Mouse (Mus musculus) MEL (cell line): ENCODE results near the gene Hoxc4. TPM values are rescaled to one million over a fixed set of nuclear protein-coding genes. Genes with fewer than 3 reads are reported as not detected.
A peak's percentile ranks its signal among the peaks of the same experiment; 100 is the strongest.

ENCODE experiments used
- DNase-seq: peaks from one replicate; pipeline ENCODE4 v3.0.0; 2011; ENCODE audit warnings: low read depth, low spot score
- H3K27ac ChIP-seq: 2 replicates; pipeline ENCODE4 v1.5.1; 2012; ENCODE audit warnings: low read depth, mild to moderate bottlenecking, control low read depth, low read length, moderate library complexity; ENCODE audit not compliant: control insufficient read depth
- H3K27me3 ChIP-seq, 2 experiments: fragments of 150-350 bp in 1 of 2; sonication (generic) in 1 of 2; 2 replicates each; pipeline ENCODE4 v1.6.1; 2012; ENCODE audit warnings: low read length in 2 of 2, mild to moderate bottlenecking in 2 of 2, improper control_type of control experiment in 1 of 2, moderate library complexity in 1 of 2; ENCODE audit not compliant: insufficient read depth in 2 of 2, control insufficient read depth in 1 of 2
- H3K36me3 ChIP-seq, 2 experiments: 2 replicates each; pipeline ENCODE4 v1.6.1; 2012 to 2014; ENCODE audit warnings: low read length in 2 of 2, improper control_type of control experiment in 1 of 2, inconsistent platforms in 1 of 2, mild to moderate bottlenecking in 1 of 2; ENCODE audit not compliant: insufficient read depth in 2 of 2, control insufficient read depth in 1 of 2
- H3K4me1 ChIP-seq, 2 experiments: fragments of 150-350 bp in 1 of 2; sonication (generic) in 1 of 2; 2 replicates each; pipeline ENCODE4 v1.6.1; 2012; ENCODE audit warnings: low read length in 2 of 2, improper control_type of control experiment in 1 of 2, mild to moderate bottlenecking in 1 of 2; ENCODE audit not compliant: insufficient read depth in 2 of 2, control insufficient read depth in 1 of 2
- H3K4me3 ChIP-seq, 2 experiments: fragments of 150-350 bp in 1 of 2; sonication (generic) in 1 of 2; 2 replicates each; pipeline ENCODE4 v1.5.1; 2012; ENCODE audit warnings: low read depth in 2 of 2, low read length in 2 of 2, mild to moderate bottlenecking in 2 of 2, moderate library complexity in 2 of 2, control low read depth in 1 of 2, improper control_type of control experiment in 1 of 2; ENCODE audit not compliant: control insufficient read depth in 1 of 2, insufficient read depth in 1 of 2
- H3K79me2 ChIP-seq: 2 replicates; pipeline ENCODE4 v1.6.1; 2012; ENCODE audit warnings: mild to moderate bottlenecking, low read length, moderate library complexity; ENCODE audit not compliant: control insufficient read depth, poor library complexity, insufficient read depth
- H3K9ac ChIP-seq: 2 replicates; pipeline ENCODE4 v1.6.1; 2012; ENCODE audit warnings: low read depth, mild to moderate bottlenecking, control low read depth, low read length, moderate library complexity; ENCODE audit not compliant: control insufficient read depth, poor library complexity, severe bottlenecking
- H3K9me3 ChIP-seq: fragments of 150-350 bp; sonication (generic); replicated peaks from 2 replicates; pipeline ENCODE4 v1.6.1; 2012; ENCODE audit warnings: mild to moderate bottlenecking, low read length, improper control_type of control experiment, moderate library complexity; ENCODE audit not compliant: insufficient read depth
- CHD2 ChIP-seq: IDR thresholded peaks from 2 replicates; pipeline ENCODE4 v1.6.1; 2011; ENCODE audit warnings: low read length, improper control_type of control experiment
- CTCF ChIP-seq, 3 experiments: IDR thresholded peaks in 2 of 3; conservative IDR thresholded peaks in 1 of 3; 2 replicates each; pipeline ENCODE4 v1.5.1; 2011 to 2012; ENCODE audit warnings: low read length in 3 of 3, low read depth in 2 of 3, mild to moderate bottlenecking in 2 of 3, improper control_type of control experiment in 1 of 3, inconsistent platforms in 1 of 3, mixed read lengths in 1 of 3, moderate library complexity in 1 of 3; ENCODE audit not compliant: control insufficient read depth in 1 of 3, insufficient read depth in 1 of 3, poor library complexity in 1 of 3, severe bottlenecking in 1 of 3
- ELF1 ChIP-seq: IDR thresholded peaks from 2 replicates; pipeline ENCODE4 v1.6.1; 2014; ENCODE audit warnings: low read depth, mild to moderate bottlenecking, inconsistent platforms, low read length, improper control_type of control experiment, moderate library complexity
- EP300 ChIP-seq, 2 experiments: IDR thresholded peaks; 2 replicates each; pipeline ENCODE4 v1.6.1; 2011; ENCODE audit warnings: improper control_type of control experiment in 2 of 2, low read length in 2 of 2, low read depth in 1 of 2, mild to moderate bottlenecking in 1 of 2
- ETS1 ChIP-seq: IDR thresholded peaks from 2 replicates; pipeline ENCODE4 v1.6.1; 2012; ENCODE audit warnings: low read depth, mild to moderate bottlenecking, inconsistent platforms, low read length, improper control_type of control experiment, moderate library complexity
- GABPA ChIP-seq: IDR thresholded peaks from 2 replicates; pipeline ENCODE4 v1.6.1; 2012; ENCODE audit warnings: low read depth, mild to moderate bottlenecking, inconsistent platforms, low read length, improper control_type of control experiment, moderate library complexity
- GATA1 ChIP-seq: IDR thresholded peaks from 2 replicates; pipeline ENCODE4 v1.6.1; 2011; ENCODE audit warnings: low read depth, low read length, improper control_type of control experiment
- HCFC1 ChIP-seq: IDR thresholded peaks from 2 replicates; pipeline ENCODE4 v1.6.1; 2012; ENCODE audit warnings: low read depth, mild to moderate bottlenecking, inconsistent platforms, low read length, improper control_type of control experiment, moderate library complexity
- JUND ChIP-seq: IDR thresholded peaks from 2 replicates; pipeline ENCODE4 v1.6.1; 2011; ENCODE audit warnings: low read depth, mild to moderate bottlenecking, improper control_type of control experiment, low read length
- KAT2A ChIP-seq: conservative IDR thresholded peaks from 2 replicates; pipeline ENCODE4 v1.6.1; 2012; ENCODE audit warnings: low read depth, low read length, improper control_type of control experiment, inconsistent platforms
- MAFK ChIP-seq: IDR thresholded peaks from 2 replicates; pipeline ENCODE4 v1.6.1; 2011; ENCODE audit warnings: low read depth, mild to moderate bottlenecking, low read length, improper control_type of control experiment, borderline replicate concordance
- MAX ChIP-seq: IDR thresholded peaks from 2 replicates; pipeline ENCODE4 v1.6.1; 2011; ENCODE audit warnings: low read length, improper control_type of control experiment
- MAZ ChIP-seq: IDR thresholded peaks from 2 replicates; pipeline ENCODE4 v1.6.1; 2012; ENCODE audit warnings: low read depth, mild to moderate bottlenecking, inconsistent platforms, low read length, improper control_type of control experiment
- MEF2A ChIP-seq: IDR thresholded peaks from 2 replicates; pipeline ENCODE4 v1.6.1; 2014; ENCODE audit warnings: low read depth, mild to moderate bottlenecking, inconsistent platforms, low read length, improper control_type of control experiment; ENCODE audit not compliant: poor library complexity, insufficient replicate concordance, severe bottlenecking; ENCODE audit errors: extremely low read depth
- MXI1 ChIP-seq: IDR thresholded peaks from 2 replicates; pipeline ENCODE4 v1.6.1; 2011; ENCODE audit warnings: mild to moderate bottlenecking, low read depth, low read length, improper control_type of control experiment
- MYB ChIP-seq: IDR thresholded peaks from 2 replicates; pipeline ENCODE4 v1.6.1; 2011; ENCODE audit warnings: mild to moderate bottlenecking, low read depth, low read length, improper control_type of control experiment
- MYC ChIP-seq: IDR thresholded peaks from 2 replicates; pipeline ENCODE4 v1.6.1; 2011; ENCODE audit warnings: low read depth, mild to moderate bottlenecking, low read length, improper control_type of control experiment, moderate library complexity
- NELFE ChIP-seq: IDR thresholded peaks from 2 replicates; pipeline ENCODE4 v1.6.1; 2011; ENCODE audit warnings: low read depth, low read length, improper control_type of control experiment
- NRF1 ChIP-seq: IDR thresholded peaks from 2 replicates; pipeline ENCODE4 v1.6.1; 2014; ENCODE audit warnings: low read depth, mild to moderate bottlenecking, inconsistent platforms, low read length, improper control_type of control experiment, moderate library complexity; ENCODE audit not compliant: poor library complexity, insufficient read depth, severe bottlenecking
- POLR2A ChIP-seq, 2 experiments: IDR thresholded peaks; 2 replicates each; pipeline ENCODE4 v1.6.1; 2011 to 2012; ENCODE audit warnings: low read length in 2 of 2, mild to moderate bottlenecking in 2 of 2, control low read depth in 1 of 2, improper control_type of control experiment in 1 of 2, low read depth in 1 of 2, moderate library complexity in 1 of 2; ENCODE audit not compliant: control insufficient read depth in 1 of 2, insufficient read depth in 1 of 2, poor library complexity in 1 of 2
- POLR2AphosphoS2 ChIP-seq: IDR thresholded peaks from 2 replicates; pipeline ENCODE4 v1.6.1; 2011; ENCODE audit warnings: low read length, improper control_type of control experiment
- RCOR1 ChIP-seq: IDR thresholded peaks from 2 replicates; pipeline ENCODE4 v1.6.1; 2012; ENCODE audit warnings: low read depth, mild to moderate bottlenecking, inconsistent platforms, low read length, improper control_type of control experiment
- SIN3A ChIP-seq: IDR thresholded peaks from 2 replicates; pipeline ENCODE4 v1.6.1; 2012; ENCODE audit warnings: low read length, improper control_type of control experiment, inconsistent platforms
- TBP ChIP-seq: IDR thresholded peaks from 2 replicates; pipeline ENCODE4 v1.8.0; 2011; ENCODE audit warnings: low read depth, low read length, improper control_type of control experiment
- UBTF ChIP-seq: IDR thresholded peaks from 2 replicates; pipeline ENCODE4 v1.6.1; 2012; ENCODE audit warnings: low read depth, mild to moderate bottlenecking, inconsistent platforms, low read length, improper control_type of control experiment, moderate library complexity, borderline replicate concordance; ENCODE audit not compliant: insufficient read depth
- USF1 ChIP-seq: IDR thresholded peaks from 2 replicates; pipeline ENCODE4 v1.6.1; 2014; ENCODE audit warnings: low read depth, mild to moderate bottlenecking, inconsistent platforms, low read length, improper control_type of control experiment, moderate library complexity
- USF2 ChIP-seq, 2 experiments: IDR thresholded peaks; 2 replicates each; pipeline ENCODE4 v1.6.1; 2011 to 2012; ENCODE audit warnings: improper control_type of control experiment in 2 of 2, low read length in 2 of 2, borderline replicate concordance in 1 of 2, inconsistent platforms in 1 of 2, low read depth in 1 of 2, mild to moderate bottlenecking in 1 of 2; ENCODE audit not compliant: insufficient read depth in 1 of 2
- ZC3H11A ChIP-seq: IDR thresholded peaks from 2 replicates; pipeline ENCODE4 v1.6.1; 2012; ENCODE audit warnings: low read depth, mild to moderate bottlenecking, inconsistent platforms, low read length, improper control_type of control experiment
- ZMIZ1 ChIP-seq: IDR thresholded peaks from 2 replicates; pipeline ENCODE4 v1.6.1; 2012; ENCODE audit warnings: low read depth, mild to moderate bottlenecking, inconsistent platforms, low read length, improper control_type of control experiment, moderate library complexity
- polyA plus RNA-seq, 2 experiments: library from polyadenylated mRNA; stranded (reverse) in 1 of 2; unstranded in 1 of 2; fragments of >175 nt in 1 of 2; fragments of >200 nt in 1 of 2; gene quantifications; 2 replicates each; pipeline versions ENCODE4 v1.2.1 to v1.2.4; 2012; ENCODE audit warnings: low replicate concordance in 2 of 2, low read depth in 1 of 2; ENCODE audit not compliant: insufficient read length in 2 of 2, insufficient read depth in 1 of 2, missing spikeins in 1 of 2
- total RNA-seq: library from RNA; depleted of rRNA; stranded (reverse); fragments of 300-350 nt; gene quantifications from 2 replicates; pipeline ENCODE4 v1.2.3, GENCODE M21; 2012

The Hoxc4 gene
- total and polyA plus RNA-seq, 3 experiments = 2.6 to 9.4 TPM; not detected in 1

GRCm38 (mm10) chr15:103020899-103021418 is 2.2 kb downstream of the Hoxc4 start:
- TF ChIP-seq TBP = 0 out of 2 replicates have a peak, but pooled peaks have one; percentile 45
- TF ChIP-seq MAX = peak; percentile 98
- no peak for TF ChIP-seq KAT2A
- no peak for TF ChIP-seq ZC3H11A
- no peak; the same call in 1 of the 2 replicates for TF ChIP-seq NELFE
- no peak for TF ChIP-seq ETS1
- no peak for TF ChIP-seq NRF1
- TF ChIP-seq RCOR1 = no peak
- TF ChIP-seq SIN3A = no peak
- no peak; a peak in 1 of 4 replicates for TF ChIP-seq POLR2A (IDR thresholded peaks at IDR 0.05; ENCODE audit: control insufficient read depth in 1 of 2, insufficient read depth in 1 of 2, low read depth in 1 of 2, low read length in 2 of 2, poor library complexity in 1 of 2)
- TF ChIP-seq ELF1 = no peak
- no peak for TF ChIP-seq GATA1
- TF ChIP-seq JUND = no peak
- TF ChIP-seq USF1 = peak; percentile 99
- TF ChIP-seq MEF2A = no peak
- no peak for TF ChIP-seq ZMIZ1
- no peak for TF ChIP-seq MYC
- TF ChIP-seq GABPA = no peak
- no peak for TF ChIP-seq UBTF
- TF ChIP-seq POLR2AphosphoS2 = no peak
- TF ChIP-seq MAZ = peak; percentile 81
- no peak for TF ChIP-seq EP300 (IDR thresholded peaks at IDR 0.05; ENCODE audit: low read depth in 1 of 2, low read length in 2 of 2)
- peak; percentile 68; the same call in 1 of the 2 replicates for TF ChIP-seq HCFC1
- TF ChIP-seq MXI1 = no peak
- TF ChIP-seq CTCF (IDR thresholded peaks at IDR 0.05 in 2 of 3, conservative IDR thresholded peaks at IDR 0.05 in 1 of 3; ENCODE audit: control insufficient read depth in 1 of 3, insufficient read depth in 1 of 3, low read depth in 2 of 3, low read length in 3 of 3, poor library complexity in 1 of 3, severe bottlenecking in 1 of 3) = no peak
- TF ChIP-seq MAFK = no peak
- peak; percentile 83 to 97; a peak in 3 of 4 replicates for TF ChIP-seq USF2 (IDR thresholded peaks at IDR 0.05; ENCODE audit: borderline replicate concordance in 1 of 2, insufficient read depth in 1 of 2, low read depth in 1 of 2, low read length in 2 of 2)
- no peak for TF ChIP-seq MYB
- peak; percentile 70 for TF ChIP-seq CHD2
- Histone ChIP-seq H3K9me3 (no peaks in the 10 kb centered on the region), H3K9ac (peak overlapping the region; percentile 68), H3K79me2 (no peaks in the 10 kb centered on the region), H3K4me3 (peak overlapping the region; percentile 47 to 70), H3K27me3 (no peaks in the 10 kb centered on the region), H3K36me3 (peaks cover 0 to 11% of the 10 kb centered on the region in 2 experiments; a peak in 2 of 4 replicates), H3K27ac (peak overlapping the region; percentile 69), H3K4me1 (peaks cover 5 to 8% of the 10 kb centered on the region in 2 experiments)
- peak; percentile 93 for DNase-seq
